9 mouse cellular contexts compared by ENCODE assay signal in the genomic region with DNA sequence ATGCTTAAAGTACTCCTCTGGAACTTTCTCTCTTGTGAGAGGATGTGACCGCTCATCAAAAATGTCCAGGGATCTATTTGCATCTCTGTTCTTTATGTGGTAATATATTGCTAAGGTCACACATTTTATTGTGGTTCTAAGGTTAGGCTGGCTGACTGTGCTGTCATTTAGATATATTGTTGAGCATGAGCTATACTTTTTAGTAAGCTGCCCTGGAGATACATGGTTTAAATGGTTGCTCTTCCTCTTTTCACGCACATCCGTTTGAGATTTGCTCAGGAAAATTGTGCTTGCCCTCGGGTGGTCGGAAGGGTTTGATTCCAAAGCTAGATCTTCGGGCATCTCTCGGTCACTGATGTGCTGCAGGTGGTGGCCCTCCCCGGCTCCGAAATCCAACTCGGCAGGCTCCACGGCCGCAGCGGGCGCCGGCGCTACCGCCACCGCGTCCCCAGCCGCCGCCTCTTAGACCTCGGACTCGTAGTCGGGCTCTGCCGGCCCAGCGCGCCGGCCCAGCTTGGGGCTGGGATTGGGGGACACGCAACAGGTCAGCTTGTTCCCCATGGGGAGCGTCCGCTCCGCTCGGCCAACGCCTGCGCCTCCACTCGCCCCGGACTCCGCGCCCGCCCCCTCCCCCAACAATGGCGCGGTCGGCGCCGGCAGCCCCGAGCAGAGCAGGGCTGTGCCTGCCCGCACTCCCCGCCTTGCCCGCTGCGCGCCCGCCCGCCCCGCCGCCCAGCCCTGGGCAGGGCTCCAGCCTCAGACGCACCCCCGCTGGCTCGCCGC. TPM values are rescaled to one million over a fixed set of nuclear protein-coding genes. Genes with fewer than 3 reads are reported as not detected.
DNase-seq lines count a peak whose midpoint lies in the region; ATAC-seq and TF ChIP-seq lines count a peak whose summit lies in the region.
"Had no signal": no experiment of that assay in that cellular context is flagged by ENCODE, and none has a peak within 500 bp of the region (broad histone marks: within the 10 kb centered on the region; RNA-seq: fewer than 3 reads in every experiment).

No protein-coding gene starts in this region.

- peak; percentile 95 for ATAC-seq in forebrain, embryonic 13.5 days
- ATAC-seq in intestine, embryonic 16.5 days: peak; percentile 99

- H3K4me3 ChIP-seq in forebrain, embryonic 13.5 days: peak overlapping the region; percentile 46
- peak overlapping the region; percentile 57 for H3K4me3 ChIP-seq in intestine, embryonic 16.5 days (ENCODE audit: low read length)
- H3K4me3 ChIP-seq in midbrain, embryonic 10.5 days: peak overlapping the region; percentile 63
- H3K4me3 ChIP-seq in layer of hippocampus, adult 2 months: no peak overlapping the region; the same call in 1 of the 2 replicates

- H3K4me2 ChIP-seq in forebrain, embryonic 13.5 days: peak overlapping the region; percentile 63
- H3K4me2 ChIP-seq in intestine, embryonic 16.5 days (ENCODE audit: low read depth, low read length): peak overlapping the region; percentile 75

- no peak for TF ChIP-seq CTCF in layer of hippocampus, adult 2 months (conservative IDR thresholded peaks at IDR 0.05)

- peak; percentile 34 for DNase-seq in retina, postnatal 1 day
- DNase-seq in retina, embryonic 14.5 days (ENCODE audit: low spot score): no peak
- DNase-seq in midbrain, embryonic 10.5 days (ENCODE audit: low spot score): peak; percentile 65
- no peak for DNase-seq in MN1 (ENCODE audit: low spot score)
- no peak for DNase-seq in frontal cortex, postnatal 14 days (ENCODE audit: low spot score in 2 of 2)
- DNase-seq in layer of hippocampus, adult 2 months (ENCODE audit: low spot score in 2 of 2): no peak

- no peaks in the 10 kb centered on the region for H3K9me3 ChIP-seq in forebrain, embryonic 13.5 days (replicated peaks)
- no peaks in the 10 kb centered on the region for H3K9me3 ChIP-seq in intestine, embryonic 16.5 days (ENCODE audit: control insufficient read depth, low read length)
- H3K9me3 ChIP-seq in midbrain, embryonic 10.5 days (replicated peaks): 0 out of 2 replicates have a peak, but pooled peaks cover 3% of the 10 kb centered on the region

- H3K36me3 ChIP-seq in forebrain, embryonic 13.5 days (ENCODE audit: poor library complexity, severe bottlenecking): no peaks in the 10 kb centered on the region
- H3K36me3 ChIP-seq in intestine, embryonic 16.5 days (ENCODE audit: control insufficient read depth, insufficient read depth, low read length): no peaks in the 10 kb centered on the region
- no peaks in the 10 kb centered on the region for H3K36me3 ChIP-seq in midbrain, embryonic 10.5 days

- WGBS in forebrain, embryonic 13.5 days: 3% methylated on average over 43 of the region's 59 CpGs
- WGBS in intestine, embryonic 16.5 days: 2% methylated on average over 58 of the region's 59 CpGs
- WGBS in midbrain, embryonic 10.5 days: 2% methylated on average over 59 of the region's 59 CpGs

- no peaks in the 10 kb centered on the region for H3K4me1 ChIP-seq in forebrain, embryonic 13.5 days
- no peaks in the 10 kb centered on the region for H3K4me1 ChIP-seq in intestine, embryonic 16.5 days (ENCODE audit: control insufficient read depth, insufficient read depth, low read length)
- H3K4me1 ChIP-seq in midbrain, embryonic 10.5 days: 0 out of 2 replicates have a peak, but pooled peaks cover 4% of the 10 kb centered on the region

- peaks cover 4% of the 10 kb centered on the region; the same call in 1 of the 2 replicates for H3K27me3 ChIP-seq in forebrain, embryonic 13.5 days
- no peaks in the 10 kb centered on the region for H3K27me3 ChIP-seq in intestine, embryonic 16.5 days (replicated peaks; ENCODE audit: control insufficient read depth, insufficient read depth, low read length)
- peaks cover 9% of the 10 kb centered on the region; the same call in 1 of the 2 replicates for H3K27me3 ChIP-seq in midbrain, embryonic 10.5 days (ENCODE audit: low read depth, poor library complexity, severe bottlenecking)

- peak overlapping the region; percentile 59 for H3K9ac ChIP-seq in forebrain, embryonic 13.5 days
- peak overlapping the region; percentile 70 for H3K9ac ChIP-seq in intestine, embryonic 16.5 days (ENCODE audit: low read depth, low read length)

- no peak overlapping the region for H3K27ac ChIP-seq in forebrain, embryonic 13.5 days
- no peak overlapping the region for H3K27ac ChIP-seq in intestine, embryonic 16.5 days (ENCODE audit: low read length)
- peak overlapping the region; percentile 80 for H3K27ac ChIP-seq in midbrain, embryonic 10.5 days (replicated peaks)
- no peak overlapping the region for H3K27ac ChIP-seq in layer of hippocampus, adult 2 months
- H3K27ac ChIP-seq: macrophage had no signal

RNA-seq across cellular contexts. Expression of a gene that starts 5.9 kb away (rescaled TPM):
- polyA plus RNA-seq in forebrain, embryonic 13.5 days (2015; fragmentation: Nextera tagmentation; extraction: Ambion mirVana): 0.09 TPM in 1 of 2 replicates, not detected in the other
- 0.88 and 0.93 TPM in 2 replicates for polyA plus RNA-seq in intestine, embryonic 16.5 days (2015; fragmentation: Nextera tagmentation; extraction: Ambion mirVana)
- 0.12 and 0.35 TPM in 2 replicates for polyA plus RNA-seq in midbrain, embryonic 10.5 days (2016; fragmentation: Nextera tagmentation; extraction: Ambion mirVana)
- total RNA-seq in layer of hippocampus, adult 2 months (2021): under 1 TPM; 0.33 to 0.34 TPM

RNA-seq across cellular contexts. Expression of a gene that starts 36.8 kb away (rescaled TPM):
- polyA plus RNA-seq in forebrain, embryonic 13.5 days (2015; fragmentation: Nextera tagmentation; extraction: Ambion mirVana): 0.45 and 0.78 TPM in 2 replicates
- polyA plus RNA-seq in intestine, embryonic 16.5 days (2015; fragmentation: Nextera tagmentation; extraction: Ambion mirVana): 1.2 TPM in 2 replicates
- polyA plus RNA-seq in midbrain, embryonic 10.5 days (2016; fragmentation: Nextera tagmentation; extraction: Ambion mirVana): 0.30 and 0.51 TPM in 2 replicates
- 1 to 10 TPM in 1 of 2 experiments, under 1 TPM in 1; 0.64 to 1.1 TPM for total RNA-seq in layer of hippocampus, adult 2 months (2021)

RNA-seq across cellular contexts. Expression of a gene that starts 48.2 kb away (rescaled TPM):
- not detected in 2 replicates for polyA plus RNA-seq in forebrain, embryonic 13.5 days (2015; fragmentation: Nextera tagmentation; extraction: Ambion mirVana)
- polyA plus RNA-seq in intestine, embryonic 16.5 days (2015; fragmentation: Nextera tagmentation; extraction: Ambion mirVana): not detected in 2 replicates
- polyA plus RNA-seq in midbrain, embryonic 10.5 days (2016; fragmentation: Nextera tagmentation; extraction: Ambion mirVana): not detected in 2 replicates
- total RNA-seq in layer of hippocampus, adult 2 months (2021): not detected
- polyA plus RNA-seq: macrophage had no signal

RNA-seq across cellular contexts. Expression of a gene that starts 58.9 kb away (rescaled TPM):
- polyA plus RNA-seq in forebrain, embryonic 13.5 days (2015; fragmentation: Nextera tagmentation; extraction: Ambion mirVana): 0.03 TPM in 1 of 2 replicates, not detected in the other
- polyA plus RNA-seq in intestine, embryonic 16.5 days (2015; fragmentation: Nextera tagmentation; extraction: Ambion mirVana): not detected in 2 replicates
- polyA plus RNA-seq in midbrain, embryonic 10.5 days (2016; fragmentation: Nextera tagmentation; extraction: Ambion mirVana): not detected in 2 replicates
- not detected for total RNA-seq in layer of hippocampus, adult 2 months (2021)
- polyA plus RNA-seq: macrophage had no signal

Comparison
In these comparisons a context has a peak if more than half of its experiments do, and no peak if none do; other contexts are left out.
1. DNase-seq: peak in retina, postnatal 1 day (single experiment) and midbrain, embryonic 10.5 days (single experiment); none in retina, embryonic 14.5 days (single experiment), MN1 (single experiment), frontal cortex, postnatal 14 days (0 of 2) and layer of hippocampus, adult 2 months (0 of 2).